Mouse (Mus musculus): ENCODE results near the gene Myh3.

Gene Myh3

GRCm38 (mm10) chr11:67078000-67078399 is at the start of gene Myh3:
TSS of gene Myh3 (plus strand) at chr11:67078300.
- DNase-seq, result no peak

DNA sequence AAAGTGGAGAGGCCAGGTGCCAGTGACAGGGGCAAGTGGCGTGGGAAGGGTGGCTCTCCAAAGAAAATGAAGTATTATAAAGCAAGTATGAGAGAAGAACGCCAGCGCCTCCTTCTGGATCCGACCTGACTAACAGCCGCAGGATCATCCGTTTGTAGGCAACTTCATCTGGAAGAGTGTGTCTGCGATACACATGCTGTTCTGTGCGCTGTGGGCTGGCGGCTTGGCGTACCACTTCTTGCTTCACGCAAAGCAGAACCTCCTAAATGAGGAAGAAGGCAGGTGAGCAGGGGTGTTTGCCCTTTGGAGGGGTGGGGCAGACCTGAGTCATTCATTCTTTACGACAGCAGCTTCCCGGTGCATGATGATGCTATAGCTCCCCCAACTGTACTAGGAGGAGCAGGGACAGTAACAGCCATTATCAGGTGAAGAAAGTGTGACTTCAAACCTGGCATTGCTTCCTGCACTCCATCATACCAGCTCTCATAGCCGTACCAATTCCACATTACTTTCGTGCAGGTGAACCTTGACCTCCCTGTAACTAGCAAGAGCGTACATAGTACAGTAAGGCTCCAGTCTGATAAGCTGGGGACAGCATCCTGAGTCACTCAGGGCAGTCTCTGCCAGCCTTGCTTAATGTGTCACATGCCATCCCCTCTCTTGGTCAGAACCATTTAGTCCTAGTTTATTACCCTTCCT is 47.0 kb upstream of the Myh3 start:
- no peak for DNase-seq

DNA sequence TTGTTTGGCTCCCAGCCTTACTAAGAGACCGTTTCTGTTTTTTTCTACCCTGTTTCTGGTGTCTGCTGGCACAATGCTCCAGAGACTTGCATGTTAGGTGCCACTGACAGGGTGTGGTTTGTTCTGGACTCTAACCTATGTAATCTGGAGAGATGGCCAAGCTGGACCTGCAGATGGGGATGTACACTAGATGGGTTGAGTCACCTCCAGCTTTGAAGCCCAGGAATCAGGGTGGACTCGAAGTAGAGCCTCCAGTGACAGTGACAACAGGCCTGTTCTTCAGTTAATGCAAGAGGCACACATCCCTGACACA is 46.5 kb upstream of the Myh3 start:
- no peak for DNase-seq

DNA sequence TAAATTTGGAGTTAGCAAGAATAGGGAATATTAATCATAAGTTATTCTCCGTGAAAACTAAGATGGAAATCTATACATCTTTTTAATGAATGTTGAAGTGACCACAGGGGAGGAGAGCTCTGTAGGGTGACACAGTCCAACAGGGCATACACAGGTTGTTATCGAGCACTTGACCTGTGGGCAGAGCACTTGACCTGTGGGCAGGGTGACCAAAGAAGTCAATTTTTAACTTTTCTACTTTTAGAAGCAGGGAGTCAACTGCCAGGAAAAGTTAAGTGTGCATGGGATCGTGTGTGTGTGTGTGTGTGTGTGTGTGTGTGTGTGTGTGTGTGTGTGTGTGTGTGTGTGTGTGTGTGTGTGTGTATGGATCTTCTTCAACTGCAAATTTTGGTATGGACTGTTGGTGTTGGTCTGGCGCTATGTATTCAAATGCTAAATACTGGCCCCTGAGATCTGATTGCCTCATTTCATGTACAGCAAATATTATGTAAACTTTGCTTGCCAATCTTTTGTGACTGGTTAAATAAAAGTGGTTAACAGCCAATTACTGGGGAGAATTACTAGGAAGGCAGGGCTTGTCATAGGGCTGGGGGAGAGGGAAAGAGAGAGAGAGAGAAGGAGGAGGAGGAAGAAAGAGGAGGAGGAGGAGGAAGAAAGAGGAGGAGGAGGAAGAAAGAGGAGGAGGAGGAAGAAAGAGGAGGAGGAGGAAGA is 43.2 kb upstream of the Myh3 start:
- no peak for DNase-seq

DNA sequence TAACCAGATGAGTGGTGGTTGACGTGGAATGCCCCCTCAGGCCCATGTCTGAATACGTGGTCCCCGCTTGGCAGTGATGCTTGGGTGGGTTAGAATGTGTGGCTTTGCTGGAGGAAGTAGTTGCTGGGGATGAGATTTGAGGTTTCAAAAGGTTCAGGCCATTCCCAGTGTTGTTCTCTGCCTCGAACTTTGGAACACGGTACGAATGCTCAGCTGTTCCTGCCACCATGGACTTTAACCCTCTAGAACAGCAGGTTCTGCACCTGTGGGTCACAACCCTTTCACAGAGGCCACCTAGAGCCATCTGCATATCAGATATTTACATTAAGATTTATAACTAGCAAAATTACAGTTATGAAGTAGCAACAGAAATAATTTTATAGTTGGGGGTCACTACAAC is 41.9 kb upstream of the Myh3 start:
- no peak for DNase-seq

DNA sequence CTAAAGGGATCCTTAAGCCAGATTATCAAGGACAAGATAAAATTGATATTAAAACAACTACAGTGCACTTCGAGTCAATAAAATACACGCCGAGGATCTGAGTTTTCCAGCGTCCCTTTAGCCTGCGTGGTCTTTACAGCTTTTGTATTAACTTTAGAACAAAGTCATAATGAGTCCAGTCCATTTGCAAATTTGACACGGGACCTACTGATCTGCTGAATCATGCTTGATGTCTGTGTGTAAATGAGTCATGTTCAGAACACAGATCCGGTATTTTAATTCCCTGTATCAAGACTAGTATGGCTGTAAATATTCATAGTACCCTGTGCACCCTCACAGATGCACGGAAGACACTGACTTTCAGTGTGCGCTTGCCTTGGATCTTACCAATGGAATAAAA is 41.2 kb upstream of the Myh3 start:
- DNase-seq, result no peak

DNA sequence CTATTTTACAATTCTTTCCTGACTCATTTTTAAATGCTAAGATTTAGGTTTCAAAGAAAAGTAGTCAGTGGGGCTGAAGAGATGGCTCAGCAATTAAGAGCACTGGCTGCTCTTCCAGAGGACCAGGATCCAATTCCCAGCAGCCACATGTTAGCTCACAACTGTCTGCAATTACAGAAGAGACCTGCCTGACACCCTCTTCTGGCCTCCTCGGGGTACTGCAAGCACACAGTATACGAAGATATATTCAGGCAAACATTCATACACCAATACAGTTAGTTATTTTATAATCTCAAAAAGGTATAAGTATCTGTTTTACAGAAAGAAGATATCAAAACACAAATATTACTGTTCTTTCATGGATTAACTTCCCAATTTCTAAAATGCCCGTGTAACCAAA is 38.3 kb upstream of the Myh3 start:
- DNase-seq, result no peak

DNA sequence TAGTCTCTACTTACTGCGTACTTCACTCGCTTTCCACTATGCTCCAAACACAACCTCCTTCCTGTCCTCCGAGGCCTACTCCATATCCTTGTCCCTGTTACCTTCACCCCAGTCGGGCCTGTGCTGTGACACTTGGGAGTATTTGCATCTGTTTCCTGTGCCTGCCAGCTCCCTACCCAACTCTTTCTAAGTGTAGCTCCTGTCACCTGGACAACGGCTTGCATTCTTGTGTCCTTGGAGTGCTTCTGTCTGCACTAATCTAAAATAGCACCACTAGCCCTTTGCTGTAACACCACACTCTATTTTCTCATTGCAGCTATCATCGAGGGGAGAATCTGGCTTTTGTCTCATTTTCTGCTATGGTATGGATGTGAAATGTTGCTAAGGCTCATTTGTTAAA is 37.6 kb upstream of the Myh3 start:
- DNase-seq, result no peak

DNA sequence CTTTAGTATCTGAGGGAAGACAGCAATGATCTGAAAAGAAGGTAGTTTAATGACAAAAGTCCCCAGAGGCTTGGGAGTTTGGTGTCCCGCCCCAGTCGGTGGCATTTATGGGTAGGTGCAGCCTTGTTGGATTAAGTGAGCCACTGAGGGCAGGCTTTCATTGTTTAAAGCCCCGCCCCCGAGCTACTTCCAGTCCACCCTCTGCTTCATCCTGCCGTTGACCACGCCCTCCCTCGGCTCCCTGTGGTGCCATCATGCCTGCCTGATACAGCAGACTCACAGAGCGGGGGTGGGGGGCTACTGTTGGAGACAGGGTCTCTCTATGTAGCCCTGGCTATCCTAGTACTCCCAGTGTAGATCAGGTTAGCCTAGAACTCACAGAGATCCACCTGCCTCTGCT is 35.1 kb upstream of the Myh3 start:
- DNase-seq, result no peak

DNA sequence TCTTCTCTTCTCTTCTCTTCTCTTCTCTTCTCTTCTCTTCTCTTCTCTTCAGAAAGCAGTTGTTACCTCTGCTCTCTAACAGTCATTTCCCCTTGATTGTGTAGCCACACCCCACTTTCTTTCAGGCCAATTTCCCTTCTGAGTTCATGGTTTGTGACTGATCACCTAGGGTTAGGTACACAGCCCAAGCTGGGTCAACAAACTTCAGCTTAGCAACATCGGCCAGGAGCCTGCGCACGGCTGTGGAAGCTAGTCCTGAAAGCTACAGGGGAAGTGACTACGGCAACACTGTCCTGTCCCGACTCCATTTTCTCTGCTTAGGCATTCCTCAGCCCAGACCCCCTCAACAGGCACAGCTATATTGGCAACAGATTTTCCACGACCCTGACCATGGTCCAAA is 33.1 kb upstream of the Myh3 start:
- no peak for DNase-seq

DNA sequence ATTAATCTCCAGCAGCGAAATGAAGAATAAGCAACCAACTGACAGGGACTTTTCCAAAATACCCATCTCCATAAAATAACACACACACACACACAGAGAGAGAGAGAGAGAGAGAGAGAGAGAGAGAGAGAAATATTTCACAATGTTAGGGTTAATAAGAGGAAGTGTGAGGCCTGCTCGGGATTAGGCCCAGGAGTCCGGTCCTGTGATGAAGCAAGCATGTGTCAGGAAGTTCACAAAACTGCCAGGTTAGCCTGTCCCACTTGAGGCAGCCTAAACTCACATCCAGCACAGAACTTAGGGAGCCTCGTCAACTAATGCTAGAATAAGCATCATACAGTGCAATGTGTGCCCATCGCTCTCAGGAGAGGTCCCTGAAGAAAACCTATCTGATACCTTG is 30.9 kb upstream of the Myh3 start:
- DNase-seq, result no peak

DNA sequence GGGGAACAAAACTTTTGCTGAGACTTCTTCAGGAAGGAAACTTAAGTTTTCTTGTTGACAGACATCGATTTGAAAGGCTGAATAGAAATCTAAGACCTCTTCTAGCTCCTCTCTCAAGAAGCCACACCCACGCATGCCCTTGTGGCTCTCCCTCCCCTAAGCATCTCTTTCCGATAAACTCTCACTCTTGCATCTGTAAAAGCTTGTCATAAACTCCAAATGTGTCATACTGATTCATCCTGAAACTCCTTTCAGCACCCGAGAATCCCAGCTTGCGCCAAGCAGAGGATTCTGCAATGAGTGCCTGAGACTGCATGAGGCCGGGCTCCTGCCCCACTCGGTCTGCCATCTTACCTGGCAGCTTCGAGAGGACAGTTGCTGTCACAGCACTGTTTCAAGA is 29.6 kb upstream of the Myh3 start:
- no peak for DNase-seq

DNA sequence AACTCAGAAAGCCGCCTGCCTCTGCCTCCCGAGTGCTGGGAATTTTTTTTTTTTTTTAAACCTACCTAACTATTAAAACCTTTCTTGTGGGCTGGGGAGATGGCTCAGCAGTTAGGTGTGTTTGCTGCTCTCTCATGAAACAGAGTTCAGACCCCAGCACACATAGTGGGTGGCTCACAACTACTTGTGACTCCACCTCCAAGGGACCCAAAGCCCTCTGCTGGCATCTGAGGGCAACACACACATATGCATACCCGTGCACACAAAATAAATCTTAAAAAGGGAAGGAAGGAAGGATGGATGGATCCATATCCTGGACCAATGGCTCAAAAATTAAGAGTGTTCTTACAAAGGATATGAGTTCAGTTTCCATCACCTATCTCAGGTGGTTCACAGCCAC is 28.8 kb upstream of the Myh3 start:
- DNase-seq, result no peak

- no peak for DNase-seq
Measured at GRCm38 (mm10) chr11:67051676-67052320, 26.3 kb upstream of the Myh3 start.

DNA sequence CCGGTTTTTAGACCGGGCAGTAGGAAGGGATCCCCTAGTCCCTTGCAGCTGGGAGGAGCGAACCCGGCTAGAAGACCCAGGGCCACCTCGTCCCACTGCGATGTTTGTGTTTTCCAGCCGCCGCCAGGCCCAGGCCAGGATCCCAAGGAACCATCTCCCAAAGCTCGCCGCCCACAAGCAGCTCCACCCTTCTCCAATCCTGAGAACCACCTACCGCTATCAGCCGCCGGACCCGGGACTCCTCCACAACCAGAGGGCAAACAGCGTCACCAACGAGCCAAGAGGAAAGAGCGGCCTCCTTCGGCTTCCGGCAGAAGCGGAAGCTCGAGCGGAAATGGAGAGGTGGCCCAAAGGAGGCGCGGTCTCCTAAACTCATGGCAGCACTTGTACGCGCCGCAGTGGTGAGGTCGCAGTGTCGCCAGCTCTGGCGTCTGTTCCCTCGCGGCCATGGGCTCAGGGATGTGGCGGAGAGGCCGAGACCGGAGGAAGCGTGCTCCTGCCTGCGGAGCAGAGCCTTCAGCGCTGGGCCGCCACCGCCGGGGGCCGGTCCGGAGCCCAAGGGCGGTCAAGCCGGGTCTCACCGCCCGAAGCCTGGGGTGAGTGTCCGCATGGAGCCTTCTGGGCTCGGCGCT is 25.7 kb upstream of the Myh3 start, which contains the start of the genes Adprm and Sco1:
TSS of gene Adprm (minus strand) at position 274 of the 632 bp plus-strand sequence.
TSS of gene Sco1 (plus strand) at position 350 of the 632 bp plus-strand sequence.
- DNase-seq, result peak; percentile 88

- DNase-seq, result no peak
Measured at GRCm38 (mm10) chr11:67054754-67055365, 23.2 kb upstream of the Myh3 start.

DNA sequence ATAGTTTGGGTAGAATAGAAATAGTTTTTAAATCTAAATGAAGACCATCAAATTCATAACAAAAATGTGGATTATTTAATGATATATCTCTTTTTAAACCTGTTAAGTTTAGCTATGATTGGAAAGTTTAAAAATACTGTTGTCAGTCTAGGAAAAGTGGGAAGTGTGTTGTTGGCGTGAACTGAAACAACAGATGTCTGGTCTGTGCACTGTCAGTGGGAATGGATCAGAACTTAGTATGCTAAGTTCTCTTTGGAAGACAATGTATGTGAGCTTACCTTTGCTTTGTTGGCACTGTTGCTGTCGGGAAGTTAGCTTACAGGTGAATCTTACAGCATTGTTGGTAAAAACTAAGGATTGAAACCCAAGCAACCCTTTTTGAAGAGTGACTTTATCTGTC is 16.8 kb upstream of the Myh3 start:
- DNase-seq, result no peak

- no peak for DNase-seq
Measured at GRCm38 (mm10) chr11:67062726-67063125, 15.4 kb upstream of the Myh3 start.

DNA sequence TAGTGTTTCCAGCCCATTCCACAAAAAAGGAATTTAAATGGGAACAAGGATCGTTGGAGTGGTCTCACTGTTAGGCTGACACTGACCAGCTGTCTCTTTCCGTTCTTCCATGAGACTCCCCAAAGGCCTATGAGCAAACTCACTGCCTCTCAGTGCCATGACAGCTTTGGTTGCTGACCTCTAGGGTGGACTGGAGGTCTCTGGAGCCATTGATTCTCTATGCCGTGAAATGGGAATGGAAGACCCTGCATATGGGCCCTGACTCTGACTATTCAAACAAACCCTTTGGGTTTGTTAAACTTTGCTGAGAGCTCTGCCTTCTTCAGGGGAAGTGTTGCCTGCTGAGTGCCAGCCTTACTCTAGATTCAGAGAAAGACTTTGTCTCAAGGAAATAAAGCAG is 10.4 kb upstream of the Myh3 start:
- DNase-seq, result no peak

DNA sequence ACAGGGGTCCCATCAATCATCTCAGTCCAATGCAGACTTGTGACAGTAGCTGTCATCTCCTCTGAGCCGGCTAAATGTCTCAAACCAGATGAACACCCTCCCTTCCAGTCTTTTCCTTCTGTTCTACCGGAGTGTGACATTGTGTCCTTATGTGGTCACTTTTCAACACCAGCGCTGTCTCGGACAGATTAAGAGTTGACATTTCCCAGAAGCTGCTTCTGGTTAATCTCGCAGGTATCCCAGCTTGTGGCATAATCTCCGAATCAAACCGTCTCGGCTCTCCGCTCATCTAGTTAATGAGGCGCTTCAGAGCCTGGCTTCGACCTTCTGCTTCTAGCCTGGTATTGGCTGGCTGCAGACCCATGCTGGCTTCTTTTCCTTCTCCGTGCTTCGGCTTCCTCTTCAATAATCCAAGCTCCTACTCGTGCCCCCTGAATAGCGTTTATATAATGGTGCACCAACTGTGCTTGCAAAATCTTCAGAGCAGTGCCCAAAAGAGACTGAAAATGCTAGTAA is 5.4 kb upstream of the Myh3 start:
- no peak for DNase-seq

- no peak for DNase-seq
Measured at GRCm38 (mm10) chr11:67075036-67075435, 3.1 kb upstream of the Myh3 start.

GRCm38 (mm10) chr11:67076781-67077180 is 1.3 kb upstream of the Myh3 start:
- no peak for DNase-seq

DNA sequence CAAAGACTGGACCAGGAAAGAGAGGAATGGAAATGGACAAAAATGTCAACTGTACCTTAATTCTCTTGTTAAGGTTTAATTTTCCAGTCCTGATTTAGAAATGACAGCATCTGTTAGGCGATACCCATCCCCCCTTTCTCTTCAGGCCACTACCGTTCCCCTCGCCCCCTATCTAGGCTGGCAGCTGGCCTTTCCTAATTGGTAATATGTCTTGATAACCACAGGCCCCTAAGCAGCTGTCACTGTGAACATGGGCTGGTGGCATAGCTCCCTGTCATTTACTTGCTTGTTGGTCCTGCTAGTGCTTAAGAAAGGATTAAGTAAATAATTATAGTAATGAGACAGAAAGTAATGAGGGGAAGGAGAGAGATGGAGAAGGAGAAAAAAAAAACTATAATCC is 665 bp upstream of the Myh3 start:
- DNase-seq, result no peak

All from right cerebral cortex, postnatal 25 days (tissue).